Mouse (Mus musculus) urinary bladder, postnatal 10 days (tissue): ENCODE results near the gene Gm49321.

Source experiments
- DNase-seq: peaks from one replicate; pipeline ENCODE4 v3.0.0; 2022; ENCODE audit warnings: low spot score

Gene Gm49321

GRCm38 (mm10) chr12:73949318-73950058 lies 12.0 kb downstream of the Gm49321 start:
- DNase-seq, result no peak

- DNase-seq, result no peak
These were observed 15.4 kb downstream of the Gm49321 start for GRCm38 (mm10) chr12:73952879-73953278.

GRCm38 (mm10) chr12:73953420-73954186 lies 16.1 kb downstream of the Gm49321 start:
- no peak for DNase-seq

DNA sequence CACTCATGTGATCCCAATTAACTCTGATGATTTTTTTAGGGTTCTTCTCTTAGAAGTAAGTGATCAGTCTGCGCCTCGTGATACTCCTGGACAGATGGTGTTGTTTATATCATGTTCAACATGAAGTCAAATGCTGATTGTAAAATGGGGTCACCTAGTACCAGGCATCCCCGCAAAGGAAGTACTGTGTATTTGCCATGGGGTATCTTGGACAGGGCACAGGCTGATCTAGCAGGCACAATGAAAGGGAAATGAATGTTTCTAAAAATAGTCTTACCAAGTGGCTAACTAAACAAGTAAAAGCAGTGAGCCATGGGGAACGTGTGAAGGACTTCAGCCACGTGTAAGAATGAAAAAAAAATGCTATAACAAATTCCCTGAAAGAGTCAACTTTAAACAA lies 17.3 kb downstream of the Gm49321 start:
- no peak for DNase-seq

DNA sequence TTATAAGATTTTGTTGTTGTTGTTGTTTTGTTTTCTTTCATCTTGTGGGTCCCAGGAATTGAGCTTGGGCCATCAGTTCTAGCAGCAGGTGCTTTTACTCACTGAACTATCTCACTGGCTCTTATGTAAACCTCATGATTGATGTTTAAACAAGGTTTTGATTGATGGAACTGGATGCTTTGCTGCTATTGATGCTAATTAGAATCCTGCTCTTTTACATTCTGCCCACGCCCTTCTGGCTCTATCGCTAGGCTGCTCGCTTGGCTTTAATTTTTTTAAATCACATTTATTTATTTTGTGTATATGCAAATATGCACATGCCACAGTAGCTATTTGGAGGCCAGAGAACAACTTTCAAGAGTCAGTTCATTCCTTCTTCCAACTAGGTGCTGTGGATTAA lies 20.2 kb downstream of the Gm49321 start:
- DNase-seq, result no peak

GRCm38 (mm10) chr12:73958830-73959229 lies 21.4 kb downstream of the Gm49321 start:
- no peak for DNase-seq

- peak; percentile 88 for DNase-seq
These were observed 27.1 kb downstream of the Gm49321 start, which contains the start of gene Snapc1 for GRCm38 (mm10) chr12:73964291-73965281. Snapc1 (plus strand) TSS chr12:73964481.

DNA sequence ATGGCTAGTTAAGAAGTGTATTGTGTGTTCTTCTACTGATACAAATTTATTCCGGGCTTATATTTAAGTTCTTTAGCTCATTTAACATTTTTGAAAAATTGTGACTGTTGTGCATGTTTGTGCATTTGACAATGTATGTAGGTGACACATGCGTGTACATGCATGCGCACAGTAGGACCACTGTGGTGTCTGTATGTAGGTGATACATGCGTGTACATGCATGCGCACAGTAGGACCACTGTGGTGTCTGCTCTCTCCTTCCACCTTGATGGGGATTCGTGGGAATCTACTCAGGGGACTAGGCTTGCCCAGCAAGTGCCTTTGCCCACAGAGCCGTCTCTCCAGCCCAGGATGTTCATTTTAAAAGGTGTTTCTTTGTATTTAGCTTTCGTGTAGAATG lies 31.7 kb downstream of the Gm49321 start:
- DNase-seq, result no peak

DNA sequence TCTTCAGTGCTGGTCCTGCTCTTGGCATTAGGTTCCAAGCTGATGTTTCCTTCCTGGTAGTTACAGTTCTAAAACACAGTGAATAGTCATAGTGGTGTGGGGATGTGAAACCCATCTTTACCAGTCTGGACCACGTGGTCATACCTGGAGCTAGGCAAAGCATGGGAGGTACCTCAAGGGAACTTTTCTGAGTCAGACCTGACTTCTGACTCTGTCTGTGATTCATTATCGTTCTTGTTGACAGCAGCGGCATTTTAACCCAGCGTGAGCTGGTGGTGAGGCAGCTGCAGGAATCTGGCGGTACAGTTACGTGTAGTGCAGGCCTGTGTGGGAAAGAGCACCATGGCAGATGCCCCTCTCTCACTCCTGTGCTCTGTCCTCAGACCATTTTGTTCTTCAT lies 37.1 kb downstream of the Gm49321 start:
- DNase-seq, result no peak

DNA sequence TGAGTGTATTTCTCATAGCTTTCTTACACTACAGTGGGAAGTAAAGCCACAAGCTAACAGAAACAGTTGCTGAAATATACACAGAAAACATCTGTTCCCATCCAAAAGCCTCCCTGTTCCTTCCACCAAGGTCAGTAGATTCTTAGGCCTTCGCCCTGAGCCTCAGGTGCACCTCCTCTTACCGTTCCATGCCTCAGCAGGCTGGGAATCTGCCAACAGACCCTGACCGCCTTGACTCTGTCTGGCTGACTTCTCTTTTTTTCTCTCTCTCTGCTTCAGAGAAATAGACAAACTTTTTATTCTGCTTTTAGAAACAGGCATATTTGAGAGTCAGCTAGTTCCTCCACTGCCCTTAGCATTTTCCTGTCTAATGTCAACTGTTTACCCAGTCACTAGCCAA lies 40.7 kb downstream of the Gm49321 start:
- no peak for DNase-seq

DNA sequence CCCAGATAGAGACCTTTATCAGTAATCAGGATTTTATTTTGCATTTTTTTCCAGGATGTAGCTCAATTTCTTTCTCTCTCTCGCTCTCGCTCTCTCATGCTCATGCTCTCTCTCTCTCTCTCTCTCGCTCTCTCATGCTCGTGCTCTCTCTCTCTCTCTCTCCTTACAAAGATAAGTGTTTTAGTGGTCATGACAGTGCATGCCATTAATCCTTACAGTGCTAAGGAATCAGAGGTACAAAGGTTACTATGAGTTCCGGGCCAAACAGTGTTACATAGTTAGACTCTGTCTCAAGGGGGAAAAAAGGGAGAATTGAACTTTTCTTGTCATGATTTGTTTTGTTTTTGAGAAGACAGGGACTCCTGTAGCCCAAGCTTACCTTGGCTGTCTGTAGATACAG lies 42.2 kb downstream of the Gm49321 start:
- no peak for DNase-seq

GRCm38 (mm10) chr12:73982533-73982932 lies 45.1 kb downstream of the Gm49321 start:
- no peak for DNase-seq

GRCm38 (mm10) chr12:73986299-73986698 lies 48.8 kb downstream of the Gm49321 start:
- DNase-seq, result no peak

GRCm38 (mm10) chr12:73988393-73989008 lies 51.0 kb downstream of the Gm49321 start:
- DNase-seq, result no peak

DNA sequence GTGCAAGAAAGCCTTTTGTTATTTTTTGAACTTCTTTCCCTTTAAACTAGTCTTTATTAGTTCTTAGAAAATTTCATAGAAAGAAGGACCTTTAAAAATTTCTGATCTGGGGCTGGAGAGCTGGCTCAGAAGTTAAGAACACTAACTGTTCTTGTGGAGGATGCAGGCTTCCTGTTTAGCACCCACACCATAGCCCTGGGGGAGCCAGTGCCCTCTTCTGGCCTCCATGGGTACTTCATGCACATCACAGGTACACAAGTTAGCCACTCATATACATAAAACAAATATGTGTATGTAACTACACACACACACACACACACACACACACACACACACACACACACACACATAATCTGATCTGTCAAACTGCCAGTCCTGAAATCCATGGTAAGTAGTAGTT lies 52.1 kb downstream of the Gm49321 start:
- DNase-seq, result no peak

GRCm38 (mm10) chr12:73996906-73997296 lies 59.4 kb downstream of the Gm49321 start:
- no peak for DNase-seq

GRCm38 (mm10) chr12:73997297-73998127 lies 60.1 kb downstream of the Gm49321 start, which contains the start of gene Syt16:
Syt16 (plus strand) TSS chr12:73997661.
- no peak for DNase-seq

DNA sequence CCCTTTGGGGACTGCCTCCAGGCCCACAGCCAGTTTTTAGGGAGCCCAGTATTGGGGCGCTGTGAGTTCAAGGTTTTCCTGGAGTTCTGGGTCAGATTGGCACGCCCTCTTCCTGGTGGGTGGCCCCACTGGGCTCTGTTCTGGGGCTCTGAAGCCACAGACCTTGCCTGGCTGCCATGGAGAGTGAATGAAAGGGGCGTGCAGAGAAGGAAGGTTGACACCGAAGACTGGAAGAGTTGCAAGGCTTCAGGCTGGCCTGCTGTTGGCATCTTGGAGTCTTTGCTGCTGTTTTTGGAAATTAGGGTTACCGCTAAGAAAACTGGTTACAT lies 60.6 kb downstream of the Gm49321 start:
- DNase-seq, result no peak

GRCm38 (mm10) chr12:74002449-74002848 lies 65.0 kb downstream of the Gm49321 start:
- DNase-seq, result no peak

- DNase-seq, result no peak
These were observed 72.0 kb downstream of the Gm49321 start for GRCm38 (mm10) chr12:74009448-74009911.

DNA sequence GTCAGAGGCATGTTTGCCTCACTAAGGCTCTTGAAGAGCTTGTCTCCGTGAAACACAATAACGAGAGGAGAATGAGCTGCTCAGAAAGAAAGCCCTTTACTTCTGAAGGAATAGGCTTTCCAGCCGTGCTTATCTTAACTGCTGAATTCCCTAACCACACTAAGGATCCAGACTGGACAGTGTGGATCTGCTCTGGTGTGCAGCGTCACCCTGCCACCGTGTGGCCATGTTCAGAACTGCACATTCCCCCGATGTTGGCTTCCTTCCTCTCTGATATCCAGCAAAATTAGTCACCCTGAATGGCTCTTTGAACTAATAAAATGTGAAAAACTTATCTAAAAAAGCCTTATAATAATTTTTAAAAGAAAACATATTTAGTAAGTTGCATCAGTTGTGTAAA lies 76.3 kb downstream of the Gm49321 start:
- peak; percentile 39 for DNase-seq
